Mouse (Mus musculus) CH12.LX (cell line): ENCODE measurements around the gene Nlrp10. TPM values are rescaled to one million over a fixed set of nuclear protein-coding genes. Genes with fewer than 3 reads are reported as not detected.

Experiments used
- DNase-seq: peaks from one replicate; pipeline ENCODE4 v3.0.0-alpha.2; 2013; ENCODE audit errors: extremely low read depth
- H3K27ac ChIP-seq: 2 replicates; pipeline ENCODE4 v1.5.1; 2012; ENCODE audit warnings: low read depth, mild to moderate bottlenecking, control low read depth, moderate library complexity; ENCODE audit not compliant: insufficient read depth
- H3K27me3 ChIP-seq: replicated peaks from 2 replicates; pipeline ENCODE3; 2012; ENCODE audit warnings: inconsistent platforms
- H3K36me3 ChIP-seq, 2 experiments: replicated peaks in 1 of 2; 2 replicates each; pipeline versions ENCODE3 to v1.6.1; 2012; ENCODE audit warnings: inconsistent platforms in 1 of 2, low read length in 1 of 2, mild to moderate bottlenecking in 1 of 2, mixed read lengths in 1 of 2, moderate library complexity in 1 of 2; ENCODE audit not compliant: control insufficient read depth in 1 of 2, insufficient read depth in 1 of 2
- H3K4me1 ChIP-seq, 2 experiments: 2 replicates each; pipeline ENCODE4 v1.6.1; 2012; ENCODE audit warnings: inconsistent platforms in 1 of 2, moderate library complexity in 1 of 2; ENCODE audit not compliant: insufficient read depth in 2 of 2, control insufficient read depth in 1 of 2
- H3K4me2 ChIP-seq: 2 replicates; pipeline ENCODE4 v1.6.1; 2012; ENCODE audit warnings: low read depth, mild to moderate bottlenecking, control low read depth; ENCODE audit not compliant: poor library complexity, insufficient read depth, severe bottlenecking
- H3K4me3 ChIP-seq, 3 experiments: fragments of 150-350 bp in 1 of 3; sonication (generic) in 1 of 3; replicated peaks in 1 of 3; 2 replicates each; pipeline versions ENCODE3 to v1.5.1; 2011 to 2012; ENCODE audit warnings: low read depth in 2 of 3, low read length in 2 of 3, mild to moderate bottlenecking in 2 of 3, moderate library complexity in 2 of 3, control low read depth in 1 of 3, improper control_type of control experiment in 1 of 3, inconsistent platforms in 1 of 3, mixed read lengths in 1 of 3; ENCODE audit not compliant: poor library complexity in 1 of 3
- H3K79me2 ChIP-seq: replicated peaks from 2 replicates; pipeline ENCODE4 v1.6.1; 2012; ENCODE audit warnings: mild to moderate bottlenecking, moderate library complexity; ENCODE audit not compliant: control insufficient read depth, poor library complexity, insufficient read depth, severe bottlenecking; ENCODE audit errors: extremely low read depth
- H3K9ac ChIP-seq: 2 replicates; pipeline ENCODE4 v1.6.1; 2012; ENCODE audit warnings: low read depth, mild to moderate bottlenecking, control low read depth, moderate library complexity; ENCODE audit not compliant: insufficient read depth
- H3K9me3 ChIP-seq: replicated peaks from 2 replicates; pipeline ENCODE3; 2012; ENCODE audit warnings: low read length, inconsistent platforms, mixed read lengths
- BHLHE40 ChIP-seq: IDR thresholded peaks from 2 replicates; pipeline ENCODE4 v1.6.1; 2011; ENCODE audit warnings: mild to moderate bottlenecking, low read depth, low read length, improper control_type of control experiment
- CHD2 ChIP-seq: IDR thresholded peaks from 2 replicates; pipeline ENCODE4 v1.6.1; 2011; ENCODE audit warnings: low read length, improper control_type of control experiment
- CTCF ChIP-seq, 2 experiments: IDR thresholded peaks in 1 of 2; conservative IDR thresholded peaks in 1 of 2; 2 replicates each; pipeline ENCODE4 v1.5.1; 2011 to 2012; ENCODE audit warnings: low read depth in 2 of 2, low read length in 2 of 2, improper control_type of control experiment in 1 of 2, inconsistent platforms in 1 of 2, mild to moderate bottlenecking in 1 of 2, moderate library complexity in 1 of 2
- EP300 ChIP-seq: IDR thresholded peaks from 2 replicates; pipeline ENCODE4 v1.6.1; 2011; ENCODE audit warnings: low read length, improper control_type of control experiment
- HCFC1 ChIP-seq: IDR thresholded peaks from 2 replicates; pipeline ENCODE4 v1.6.1; 2012; ENCODE audit warnings: low read depth, mild to moderate bottlenecking, inconsistent platforms, low read length, improper control_type of control experiment
- IRF4 ChIP-seq: IDR thresholded peaks from 2 replicates; pipeline ENCODE4 v1.6.1; 2014; ENCODE audit warnings: low read depth, mild to moderate bottlenecking, inconsistent platforms, low read length, improper control_type of control experiment
- JUND ChIP-seq: conservative IDR thresholded peaks from 2 replicates; pipeline ENCODE4 v1.6.1; 2011; ENCODE audit warnings: low read depth, low read length, improper control_type of control experiment
- MAFK ChIP-seq: IDR thresholded peaks from 2 replicates; pipeline ENCODE4 v1.6.1; 2011; ENCODE audit warnings: low read length, improper control_type of control experiment; ENCODE audit not compliant: insufficient replicate concordance
- POLR2A ChIP-seq: IDR thresholded peaks from 2 replicates; pipeline ENCODE4 v1.6.1; 2011; ENCODE audit warnings: low read depth, mild to moderate bottlenecking, improper control_type of control experiment, low read length
- POLR2AphosphoS2 ChIP-seq: IDR thresholded peaks from 2 replicates; pipeline ENCODE4 v1.6.1; 2011; ENCODE audit warnings: low read depth, low read length, improper control_type of control experiment
- RAD21 ChIP-seq: IDR thresholded peaks from 2 replicates; pipeline ENCODE4 v1.6.1; 2011; ENCODE audit warnings: low read depth, mild to moderate bottlenecking, low read length, improper control_type of control experiment, moderate library complexity
- RCOR1 ChIP-seq: conservative IDR thresholded peaks from 2 replicates; pipeline ENCODE4 v1.6.1; 2012; ENCODE audit warnings: low read depth, mild to moderate bottlenecking, inconsistent platforms, low read length, improper control_type of control experiment
- SIN3A ChIP-seq: IDR thresholded peaks from 2 replicates; pipeline ENCODE4 v1.6.1; 2012; ENCODE audit warnings: low read length, improper control_type of control experiment, inconsistent platforms
- SMC3 ChIP-seq: IDR thresholded peaks from 2 replicates; pipeline ENCODE4 v1.6.1; 2011; ENCODE audit warnings: low read depth, low read length, improper control_type of control experiment
- UBTF ChIP-seq: IDR thresholded peaks from 2 replicates; pipeline ENCODE4 v1.6.1; 2012; ENCODE audit warnings: low read depth, mild to moderate bottlenecking, inconsistent platforms, low read length, improper control_type of control experiment, moderate library complexity
- ZKSCAN1 ChIP-seq: IDR thresholded peaks from 2 replicates; pipeline ENCODE4 v1.6.1; 2012; ENCODE audit warnings: low read depth, inconsistent platforms, low read length, improper control_type of control experiment, borderline replicate concordance
- ZMIZ1 ChIP-seq: IDR thresholded peaks from 2 replicates; pipeline ENCODE4 v1.6.1; 2012; ENCODE audit warnings: low read depth, mild to moderate bottlenecking, inconsistent platforms, low read length, improper control_type of control experiment
- dilution Hi-C: fragments of 300-500 bp; cut with MboI; formaldehyde crosslinking; loops from 2 replicates; pipeline ENCODE4 v1.14.3; 2020; ENCODE audit warnings: low sequenced_read_pairs; ENCODE audit not compliant: extremely low pct_unique_long_range_greater_than_20kb, extremely low pct_ligation_motif_present
- in situ Hi-C: fragments of 300-500 bp; cut with MboI; formaldehyde crosslinking; loops from 3 replicates; pipeline ENCODE4 v1.14.3; 2019; ENCODE audit warnings: low sequenced_read_pairs, low pct_ligation_motif_present, low pct_unique_long_range_greater_than_20kb, mixed read lengths
- polyA plus RNA-seq: library from polyadenylated mRNA; unstranded; fragments of >175 nt; gene quantifications from 2 replicates; pipeline ENCODE4 v1.2.1, GENCODE M21; 2012; ENCODE audit warnings: low read depth; ENCODE audit not compliant: insufficient read length
- total RNA-seq, 2 experiments: library from RNA; depleted of rRNA; stranded (reverse); fragments of 300-350 nt in 1 of 2; fragments of >200 nt in 1 of 2; gene quantifications; 2 replicates each; pipeline ENCODE4 v1.2.3; 2012 to 2014

Gene Nlrp10
- total RNA-seq (2012; rRNA removed): 0.13 TPM in 2 replicates
- total RNA-seq (2014; rRNA removed): 0.12 TPM in 2 replicates
- 0.10 and 0.11 TPM in 2 replicates for polyA plus RNA-seq

- H3K9me3 ChIP-seq: no peaks in the 10 kb centered on the region
- H3K4me2 ChIP-seq: no peak within 1 kb of the TSS
- H3K27me3 ChIP-seq: peaks cover 23% of the 10 kb centered on the region
- TF ChIP-seq ZKSCAN1: no peak
- TF ChIP-seq UBTF: no peak
- no peak for TF ChIP-seq ZMIZ1
- no peak for TF ChIP-seq JUND
- no peak for TF ChIP-seq SIN3A
- TF ChIP-seq HCFC1: no peak
- TF ChIP-seq POLR2AphosphoS2: no peak
- no peak for TF ChIP-seq CTCF (conservative IDR thresholded peaks at IDR 0.05 in 1 of 2, IDR thresholded peaks at IDR 0.05 in 1 of 2; ENCODE audit: low read depth in 2 of 2, low read length in 2 of 2)
- no peak for TF ChIP-seq BHLHE40
- TF ChIP-seq RAD21: no peak
- no peak for TF ChIP-seq EP300
- TF ChIP-seq SMC3: no peak
- TF ChIP-seq RCOR1: no peak
- TF ChIP-seq MAFK: no peak
- TF ChIP-seq CHD2: no peak
- no peak for TF ChIP-seq POLR2A
- TF ChIP-seq IRF4: no peak
- no peak within 1 kb of the TSS for H3K4me3 ChIP-seq
- dilution Hi-C loops: no loop called here
- H3K79me2 ChIP-seq: peaks cover 4% of the 10 kb centered on the region
- H3K27ac ChIP-seq: no peak within 1 kb of the TSS
- peaks cover 2 to 4% of the 10 kb centered on the region in 2 experiments; a peak in 1 of 4 replicates for H3K4me1 ChIP-seq
- in situ Hi-C loops: loop anchor here (10.0 kb wide), 1 partner anchor 115 kb away; no protein-coding TSS in a partner anchor
- DNase-seq: no peak
- H3K9ac ChIP-seq: no peak within 1 kb of the TSS
- H3K36me3 ChIP-seq: no peaks in the 10 kb centered on the region
Measured at GRCm38 (mm10) chr7:108929726-108930393, at the start of gene Nlrp10. Nlrp10 (minus strand) TSS chr7:108930178.

GRCm38 (mm10) chr7:108972273-108972672 is 42.3 kb upstream of the Nlrp10 start:
- in situ Hi-C loops (no loop called here), dilution Hi-C loops (no loop called here)
- TF ChIP-seq RCOR1: no peak
- Histone ChIP-seq H3K4me1 (0 out of 4 replicates have a peak, but pooled peaks cover 0 to 4% of the 10 kb centered on the region in 2 experiments), H3K36me3 (no peaks in the 10 kb centered on the region), H3K79me2 (no peaks in the 10 kb centered on the region), H3K4me3 (no peak overlapping the region), H3K9me3 (no peaks in the 10 kb centered on the region), H3K9ac (no peak overlapping the region), H3K4me2 (no peak overlapping the region), H3K27ac (no peak overlapping the region), H3K27me3 (peaks cover 51% of the 10 kb centered on the region)
- DNase-seq: no peak
